Mouse (Mus musculus): Measurements from ENCODE around the gene Aak1. TPM values are rescaled to one million over a fixed set of nuclear protein-coding genes. Genes with fewer than 3 reads are reported as not detected.

Aak1 gene
- polyA plus RNA-seq, 1 experiment from 2014 or later = 18.3 TPM

GRCm38 (mm10) chr6:86978156-86978908 lies 129.0 kb downstream of the Aak1 start:
- no peak for TF ChIP-seq CTCF (IDR thresholded peaks at IDR 0.05; ENCODE audit: low read depth)
- H3K27me3 ChIP-seq (ENCODE audit: insufficient read depth, low read length) = no peaks in the 10 kb centered on the region
- no peak overlapping the region for H3K9ac ChIP-seq
- DNase-seq (no peak), ATAC-seq (ENCODE audit: insufficient read depth) (no peak)
- H3K9me3 ChIP-seq (ENCODE audit: low read depth, low read length) = no peaks in the 10 kb centered on the region
- H3K4me1 ChIP-seq (ENCODE audit: insufficient read depth) = no peaks in the 10 kb centered on the region
- H3K4me2 ChIP-seq = no peak overlapping the region
- H3K4me3 ChIP-seq (ENCODE audit: low read depth, low read length) = no peak overlapping the region
- H3K36me3 ChIP-seq (ENCODE audit: insufficient read depth) = peaks cover 35% of the 10 kb centered on the region
- H3K27ac ChIP-seq (ENCODE audit: low read depth) = no peak overlapping the region
- WGBS = 48% methylated on average over 8 of the region's 8 CpGs

DNA sequence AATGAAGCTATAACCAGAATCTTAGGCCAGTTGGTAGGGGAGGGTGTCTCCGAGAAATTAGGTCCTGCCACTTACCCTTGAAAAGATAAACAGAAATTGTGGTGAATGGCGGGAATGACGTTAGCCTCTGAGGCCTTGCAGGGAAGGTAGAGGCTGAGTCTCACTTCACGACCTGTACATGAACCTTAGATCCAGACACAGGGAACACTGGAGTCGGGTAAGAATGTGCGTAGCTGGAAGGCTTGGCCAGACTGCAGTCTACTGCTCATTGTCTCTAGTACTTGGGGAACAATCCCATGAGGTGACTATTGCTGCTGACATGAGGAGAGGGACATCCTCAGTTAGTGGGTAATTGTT lies 129.6 kb downstream of the Aak1 start:
- Histone ChIP-seq H3K27ac (ENCODE audit: low read depth) (no peak overlapping the region), H3K27me3 (ENCODE audit: insufficient read depth, low read length) (no peaks in the 10 kb centered on the region), H3K4me1 (ENCODE audit: insufficient read depth) (no peaks in the 10 kb centered on the region), H3K4me3 (ENCODE audit: low read depth, low read length) (no peak overlapping the region), H3K9me3 (ENCODE audit: low read depth, low read length) (no peaks in the 10 kb centered on the region), H3K36me3 (ENCODE audit: insufficient read depth) (peaks cover 32% of the 10 kb centered on the region), H3K9ac (no peak overlapping the region), H3K4me2 (no peak overlapping the region)
- no peak for TF ChIP-seq CTCF (IDR thresholded peaks at IDR 0.05; ENCODE audit: low read depth)
- WGBS = 48% methylated on average over 6 of the region's 6 CpGs
- no peak for ATAC-seq (ENCODE audit: insufficient read depth)
- DNase-seq = peak; percentile 17

- H3K4me2 ChIP-seq = no peak overlapping the region
- DNase-seq (no peak), ATAC-seq (ENCODE audit: insufficient read depth) (no peak)
- no peaks in the 10 kb centered on the region for H3K27me3 ChIP-seq (ENCODE audit: insufficient read depth, low read length)
- H3K9ac ChIP-seq = no peak overlapping the region
- no peak for TF ChIP-seq CTCF (IDR thresholded peaks at IDR 0.05; ENCODE audit: low read depth)
- no peaks in the 10 kb centered on the region for H3K9me3 ChIP-seq (ENCODE audit: low read depth, low read length)
- peaks cover 28% of the 10 kb centered on the region for H3K36me3 ChIP-seq (ENCODE audit: insufficient read depth)
- no peak overlapping the region for H3K4me3 ChIP-seq (ENCODE audit: low read depth, low read length)
- H3K4me1 ChIP-seq (ENCODE audit: insufficient read depth) = no peaks in the 10 kb centered on the region
- 69% methylated on average over 2 of the region's 2 CpGs for WGBS
- no peak overlapping the region for H3K27ac ChIP-seq (ENCODE audit: low read depth)
Observed at GRCm38 (mm10) chr6:86981206-86981605, 131.9 kb downstream of the Aak1 start.

GRCm38 (mm10) chr6:86985314-86986106 lies 136.2 kb downstream of the Aak1 start:
- no peak overlapping the region for H3K4me3 ChIP-seq (ENCODE audit: low read depth, low read length)
- H3K27ac ChIP-seq (ENCODE audit: low read depth) = no peak overlapping the region
- peak; percentile 21; the same call in 1 of the 2 replicates for TF ChIP-seq CTCF (IDR thresholded peaks at IDR 0.05; ENCODE audit: low read depth)
- H3K27me3 ChIP-seq (ENCODE audit: insufficient read depth, low read length) = no peaks in the 10 kb centered on the region
- DNase-seq (no peak), ATAC-seq (ENCODE audit: insufficient read depth) (no peak)
- H3K9me3 ChIP-seq (ENCODE audit: low read depth, low read length) = no peaks in the 10 kb centered on the region
- WGBS = 78% methylated on average over 8 of the region's 8 CpGs
- H3K4me1 ChIP-seq (ENCODE audit: insufficient read depth) = no peaks in the 10 kb centered on the region
- no peak overlapping the region for H3K4me2 ChIP-seq
- peaks cover 15% of the 10 kb centered on the region for H3K36me3 ChIP-seq (ENCODE audit: insufficient read depth)
- H3K9ac ChIP-seq = no peak overlapping the region

GRCm38 (mm10) chr6:86989576-86989975 lies 140.3 kb downstream of the Aak1 start:
- no peak overlapping the region for H3K4me2 ChIP-seq
- 0 out of 2 replicates have a peak, but pooled peaks cover 4% of the 10 kb centered on the region for H3K36me3 ChIP-seq (ENCODE audit: insufficient read depth)

DNA sequence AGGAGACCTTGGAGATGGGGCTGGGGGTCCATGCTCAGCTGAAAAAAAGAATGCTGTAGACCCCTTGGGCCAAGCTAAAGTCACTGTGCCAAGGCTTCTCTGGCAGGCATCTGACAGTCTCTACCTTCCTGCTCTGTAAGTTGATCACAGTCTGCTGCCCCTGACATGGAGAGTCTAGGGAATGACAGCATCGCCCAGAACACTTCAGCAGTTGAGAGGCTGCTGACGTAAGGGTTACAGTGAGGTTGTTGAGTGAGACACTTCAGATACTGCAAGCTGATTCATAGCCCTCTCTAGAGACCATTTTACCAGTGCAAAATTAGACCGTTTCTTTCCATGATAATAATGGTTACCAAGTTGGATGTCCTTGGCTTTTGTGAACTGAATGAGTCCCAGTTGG lies 141.7 kb downstream of the Aak1 start:
- no peak overlapping the region for H3K27ac ChIP-seq (ENCODE audit: low read depth)

More at GRCm38 (mm10) chr6:86989576-86989975, 140.3 kb downstream of the Aak1 start:
- no peak overlapping the region for H3K4me3 ChIP-seq (ENCODE audit: low read depth, low read length)
- no peak for TF ChIP-seq CTCF (IDR thresholded peaks at IDR 0.05; ENCODE audit: low read depth)
- H3K27ac ChIP-seq (ENCODE audit: low read depth) = no peak overlapping the region
- no peaks in the 10 kb centered on the region for H3K4me1 ChIP-seq (ENCODE audit: insufficient read depth)
- no peak for DNase-seq
- no peaks in the 10 kb centered on the region for H3K9me3 ChIP-seq (ENCODE audit: low read depth, low read length)
- ATAC-seq (ENCODE audit: insufficient read depth) = no peak
- H3K27me3 ChIP-seq (ENCODE audit: insufficient read depth, low read length) = no peaks in the 10 kb centered on the region
- no peak overlapping the region for H3K9ac ChIP-seq
- WGBS = 85% methylated on average over 6 of the region's 6 CpGs

DNA sequence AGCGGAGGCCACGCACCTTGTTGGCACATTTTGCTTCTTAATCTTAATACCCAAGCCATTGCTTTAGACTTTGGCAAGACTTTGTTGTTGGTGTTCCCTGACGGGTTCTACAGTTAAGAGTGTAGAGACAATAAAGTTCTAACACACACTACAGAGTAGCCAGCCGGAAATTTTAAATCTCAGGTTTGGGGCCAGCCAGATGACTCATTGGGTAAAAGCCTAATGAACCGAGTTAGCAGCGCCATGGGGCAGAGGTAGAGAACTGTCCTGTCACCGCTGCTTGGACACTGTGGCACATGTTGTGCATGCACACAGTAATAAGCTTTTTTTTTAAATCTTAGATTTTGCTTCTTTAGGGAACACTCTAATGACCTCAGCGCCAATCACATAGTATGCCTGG lies 143.0 kb downstream of the Aak1 start:
- DNase-seq (no peak), ATAC-seq (ENCODE audit: insufficient read depth) (no peak)
- no peaks in the 10 kb centered on the region for H3K4me1 ChIP-seq (ENCODE audit: insufficient read depth)
- no peak overlapping the region for H3K4me3 ChIP-seq (ENCODE audit: low read depth, low read length)
- no peaks in the 10 kb centered on the region for H3K27me3 ChIP-seq (ENCODE audit: insufficient read depth, low read length)
- H3K27ac ChIP-seq (ENCODE audit: low read depth) = no peak overlapping the region
- no peak for TF ChIP-seq CTCF (IDR thresholded peaks at IDR 0.05; ENCODE audit: low read depth)
- H3K4me2 ChIP-seq = no peak overlapping the region
- WGBS = 90% methylated on average over 8 of the region's 8 CpGs
- no peaks in the 10 kb centered on the region for H3K9me3 ChIP-seq (ENCODE audit: low read depth, low read length)
- H3K9ac ChIP-seq = no peak overlapping the region
- H3K36me3 ChIP-seq (ENCODE audit: insufficient read depth) = peaks cover 20% of the 10 kb centered on the region

More for the DNA sequence above, 141.7 kb downstream of the Aak1 start:
- Histone ChIP-seq H3K9ac (no peak overlapping the region), H3K9me3 (ENCODE audit: low read depth, low read length) (no peaks in the 10 kb centered on the region), H3K4me3 (ENCODE audit: low read depth, low read length) (no peak overlapping the region), H3K27me3 (ENCODE audit: insufficient read depth, low read length) (no peaks in the 10 kb centered on the region), H3K36me3 (ENCODE audit: insufficient read depth) (peaks cover 7% of the 10 kb centered on the region; the same call in 1 of the 2 replicates), H3K4me1 (ENCODE audit: insufficient read depth) (no peaks in the 10 kb centered on the region), H3K4me2 (no peak overlapping the region)
- ATAC-seq (ENCODE audit: insufficient read depth) (0 out of 2 replicates have a peak, but pooled peaks have one; percentile 38), DNase-seq (peak; percentile 66)
- 68% methylated on average over 3 of the region's 3 CpGs for WGBS
- TF ChIP-seq CTCF (IDR thresholded peaks at IDR 0.05; ENCODE audit: low read depth) = no peak

All from lung, embryonic 14.5 days (tissue).